Mouse (Mus musculus): ENCODE results near the gene Cotl1. TPM values are rescaled to one million over a fixed set of nuclear protein-coding genes. Genes with fewer than 3 reads are reported as not detected.
"Not testable (repeated sequence)": the region's sequence is repeated elsewhere in the genome, so short reads cannot be mapped to it uniquely, and the experiment has no call there.

Cotl1 gene
- total and polyA plus RNA-seq, 2 experiments: 12.4 to 40.3 TPM

- WGBS: 46% methylated on average over 6 of the region's 6 CpGs
- Histone ChIP-seq H3K27me3 (ENCODE audit: control insufficient read depth, insufficient read depth, low read length) (no peaks in the 10 kb centered on the region), H3K27ac (replicated peaks; ENCODE audit: insufficient read depth, low read depth, low read length) (no peak overlapping the region), H3K4me3 (ENCODE audit: insufficient read depth, low read depth, low read length) (no peak overlapping the region), H3K79me2 (ENCODE audit: control insufficient read depth, insufficient read depth, low read length) (no peaks in the 10 kb centered on the region), H3K36me3 (ENCODE audit: control insufficient read depth, insufficient read depth, low read length) (no peaks in the 10 kb centered on the region), H3K9ac (ENCODE audit: low read depth, low read length) (no peak overlapping the region), H3K4me1 (ENCODE audit: control insufficient read depth, insufficient read depth, low read length) (peaks cover 3% of the 10 kb centered on the region)
- TF ChIP-seq CTCF (IDR thresholded peaks at IDR 0.05; ENCODE audit: low read depth, low read length) (no peak), POLR2A (IDR thresholded peaks at IDR 0.05; ENCODE audit: extremely low read depth, insufficient read depth, low read length) (no peak)
- DNase-seq (ENCODE audit: extremely low read depth, low read depth, low spot score): peak; percentile 27
Measured at GRCm38 (mm10) chr8:119857767-119858166, 17.4 kb upstream of the Cotl1 start.

DNA sequence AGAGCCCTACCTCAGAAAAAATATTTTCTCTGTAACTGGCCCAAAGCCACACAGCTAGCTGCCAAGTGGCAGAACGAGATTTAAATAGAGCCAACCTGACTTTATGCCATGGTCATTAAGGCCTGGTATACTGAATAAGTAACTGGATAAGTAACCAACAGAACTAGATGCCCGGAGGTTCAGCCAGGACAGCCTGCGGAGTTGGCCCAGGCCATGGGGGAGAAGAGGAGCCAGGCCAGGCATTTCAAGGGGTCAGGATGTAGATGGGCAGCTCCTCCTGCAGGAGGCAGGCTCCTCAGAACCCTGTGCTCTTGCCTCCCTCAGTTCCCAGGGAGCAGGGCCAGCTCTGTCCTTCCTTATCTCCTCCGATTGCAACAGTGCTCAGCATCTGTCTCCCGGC, 15.3 kb upstream of the Cotl1 start:
- Histone ChIP-seq H3K36me3 (ENCODE audit: control insufficient read depth, insufficient read depth, low read length) (no peaks in the 10 kb centered on the region), H3K4me1 (ENCODE audit: control insufficient read depth, insufficient read depth, low read length) (no peaks in the 10 kb centered on the region), H3K27ac (replicated peaks; ENCODE audit: insufficient read depth, low read depth, low read length) (no peak overlapping the region), H3K4me3 (ENCODE audit: insufficient read depth, low read depth, low read length) (no peak overlapping the region), H3K27me3 (ENCODE audit: control insufficient read depth, insufficient read depth, low read length) (no peaks in the 10 kb centered on the region), H3K79me2 (ENCODE audit: control insufficient read depth, insufficient read depth, low read length) (no peaks in the 10 kb centered on the region), H3K9ac (ENCODE audit: low read depth, low read length) (no peak overlapping the region)
- DNase-seq (ENCODE audit: extremely low read depth, low read depth, low spot score): peak; percentile 53
- TF ChIP-seq POLR2A (IDR thresholded peaks at IDR 0.05; ENCODE audit: extremely low read depth, insufficient read depth, low read length): no peak
- peak; percentile 40 for TF ChIP-seq CTCF (IDR thresholded peaks at IDR 0.05; ENCODE audit: low read depth, low read length)
- WGBS: 39% methylated on average over 5 of the region's 5 CpGs

- DNase-seq (ENCODE audit: extremely low read depth, low read depth, low spot score): peak; percentile 60
- Histone ChIP-seq H3K36me3 (ENCODE audit: control insufficient read depth, insufficient read depth, low read length) (no peaks in the 10 kb centered on the region), H3K4me3 (ENCODE audit: insufficient read depth, low read depth, low read length) (no peak overlapping the region), H3K27ac (replicated peaks; ENCODE audit: insufficient read depth, low read depth, low read length) (no peak overlapping the region), H3K27me3 (ENCODE audit: control insufficient read depth, insufficient read depth, low read length) (no peaks in the 10 kb centered on the region), H3K9ac (ENCODE audit: low read depth, low read length) (no peak overlapping the region), H3K79me2 (ENCODE audit: control insufficient read depth, insufficient read depth, low read length) (no peaks in the 10 kb centered on the region), H3K4me1 (ENCODE audit: control insufficient read depth, insufficient read depth, low read length) (no peaks in the 10 kb centered on the region)
- 70% methylated on average over 5 of the region's 5 CpGs for WGBS
- TF ChIP-seq CTCF (IDR thresholded peaks at IDR 0.05; ENCODE audit: low read depth, low read length) (no peak), POLR2A (IDR thresholded peaks at IDR 0.05; ENCODE audit: extremely low read depth, insufficient read depth, low read length) (no peak)
Measured at GRCm38 (mm10) chr8:119854035-119854434, 13.7 kb upstream of the Cotl1 start.

GRCm38 (mm10) chr8:119853521-119853920, 13.2 kb upstream of the Cotl1 start:
- Histone ChIP-seq H3K27me3 (ENCODE audit: control insufficient read depth, insufficient read depth, low read length) (no peaks in the 10 kb centered on the region), H3K27ac (replicated peaks; ENCODE audit: insufficient read depth, low read depth, low read length) (no peak overlapping the region), H3K4me3 (ENCODE audit: insufficient read depth, low read depth, low read length) (no peak overlapping the region), H3K9ac (ENCODE audit: low read depth, low read length) (no peak overlapping the region), H3K4me1 (ENCODE audit: control insufficient read depth, insufficient read depth, low read length) (no peaks in the 10 kb centered on the region), H3K36me3 (ENCODE audit: control insufficient read depth, insufficient read depth, low read length) (no peaks in the 10 kb centered on the region), H3K79me2 (ENCODE audit: control insufficient read depth, insufficient read depth, low read length) (no peaks in the 10 kb centered on the region)
- no peak for DNase-seq (ENCODE audit: extremely low read depth, low read depth, low spot score)
- WGBS: 91% methylated on average over 8 of the region's 8 CpGs
- TF ChIP-seq POLR2A (IDR thresholded peaks at IDR 0.05; ENCODE audit: extremely low read depth, insufficient read depth, low read length): no peak

DNA sequence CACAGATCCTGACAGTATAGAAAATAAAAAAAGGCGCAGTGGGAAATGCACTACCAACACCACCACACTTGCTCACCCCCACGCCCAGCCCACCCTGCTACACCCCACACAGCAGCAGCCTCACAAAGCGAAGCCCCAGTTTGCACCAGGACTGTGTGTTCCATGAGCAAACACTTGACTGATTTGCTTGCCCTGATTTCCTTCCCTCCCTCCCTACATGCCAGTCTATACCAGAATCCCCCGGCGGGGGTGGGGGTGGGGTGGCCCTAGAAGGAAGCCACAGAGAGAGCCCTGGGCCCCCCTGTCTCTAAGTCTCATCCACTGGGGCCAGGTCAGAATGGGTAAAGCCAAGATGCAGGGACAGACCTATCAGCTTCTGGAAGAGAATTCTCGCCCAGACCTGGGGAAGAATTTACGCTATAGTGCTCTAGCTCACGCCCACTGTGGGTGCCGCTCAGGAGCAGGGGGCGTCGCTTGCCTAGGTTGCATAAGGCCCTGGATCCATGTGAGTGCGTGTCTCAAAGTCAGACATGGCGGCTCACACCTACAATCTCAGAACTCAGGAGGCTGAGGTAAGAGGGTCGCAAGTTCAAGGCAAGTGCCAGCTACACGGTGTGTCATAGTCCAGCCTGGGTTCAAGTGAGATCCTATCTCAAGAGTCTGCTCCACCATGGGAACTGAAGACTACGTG, 7.0 kb upstream of the Cotl1 start:
- no peak overlapping the region for H3K4me3 ChIP-seq (ENCODE audit: insufficient read depth, low read depth, low read length)
- no peaks in the 10 kb centered on the region for H3K79me2 ChIP-seq (ENCODE audit: control insufficient read depth, insufficient read depth, low read length)
- DNase-seq (ENCODE audit: extremely low read depth, low read depth, low spot score): no peak
- no peak for TF ChIP-seq CTCF (IDR thresholded peaks at IDR 0.05; ENCODE audit: low read depth, low read length)
- no peaks in the 10 kb centered on the region for H3K27me3 ChIP-seq (ENCODE audit: control insufficient read depth, insufficient read depth, low read length)
- WGBS: 84% methylated on average over 16 of the region's 16 CpGs
- H3K9ac ChIP-seq (ENCODE audit: low read depth, low read length): no peak overlapping the region
- H3K4me1 ChIP-seq (ENCODE audit: control insufficient read depth, insufficient read depth, low read length): no peaks in the 10 kb centered on the region
- no peak overlapping the region for H3K27ac ChIP-seq (replicated peaks; ENCODE audit: insufficient read depth, low read depth, low read length)
- no peaks in the 10 kb centered on the region for H3K36me3 ChIP-seq (ENCODE audit: control insufficient read depth, insufficient read depth, low read length)

- 57% methylated on average over 7 of the region's 7 CpGs for WGBS
- DNase-seq (ENCODE audit: extremely low read depth, low read depth, low spot score): peak; percentile 32
Measured at GRCm38 (mm10) chr8:119845741-119846140, 5.4 kb upstream of the Cotl1 start.

More at GRCm38 (mm10) chr8:119845741-119846140, 5.4 kb upstream of the Cotl1 start:
- not testable (repeated sequence) for H3K9ac ChIP-seq (ENCODE audit: low read depth, low read length); H3K27ac ChIP-seq (replicated peaks; ENCODE audit: insufficient read depth, low read depth, low read length); H3K36me3 ChIP-seq (ENCODE audit: control insufficient read depth, insufficient read depth, low read length); H3K27me3 ChIP-seq (ENCODE audit: control insufficient read depth, insufficient read depth, low read length); H3K79me2 ChIP-seq (ENCODE audit: control insufficient read depth, insufficient read depth, low read length); H3K4me1 ChIP-seq (ENCODE audit: control insufficient read depth, insufficient read depth, low read length); H3K4me3 ChIP-seq (ENCODE audit: insufficient read depth, low read depth, low read length)
